Mouse (Mus musculus): Measurements from ENCODE around the gene A630076J17Rik. TPM values are rescaled to one million over a fixed set of nuclear protein-coding genes. Genes with fewer than 3 reads are reported as not detected.

A630076J17Rik gene
- total RNA-seq (2023), result not detected in 2 replicates

DNA sequence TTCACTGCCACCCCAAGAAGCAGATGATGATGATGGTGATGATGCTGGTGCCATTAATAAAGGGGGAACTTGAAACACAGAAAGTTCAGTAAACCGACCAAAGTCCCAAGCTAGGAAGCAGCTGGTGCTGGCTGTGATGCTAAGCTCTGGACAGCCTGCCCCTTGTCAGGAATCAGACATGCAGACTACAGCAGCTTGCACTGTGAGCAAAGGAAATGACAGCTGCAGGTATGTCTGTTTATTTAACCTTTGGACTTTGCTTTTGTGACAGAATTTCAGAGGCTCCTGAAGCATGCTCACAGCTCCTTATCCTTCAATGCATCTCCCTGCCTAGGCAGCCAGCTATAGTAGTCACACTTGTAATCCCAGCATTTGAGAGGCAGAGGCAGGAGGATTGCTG, at the start of gene A630076J17Rik:
TSS of gene A630076J17Rik (plus strand) at position 88 of the 400 bp plus-strand sequence.

DNA sequence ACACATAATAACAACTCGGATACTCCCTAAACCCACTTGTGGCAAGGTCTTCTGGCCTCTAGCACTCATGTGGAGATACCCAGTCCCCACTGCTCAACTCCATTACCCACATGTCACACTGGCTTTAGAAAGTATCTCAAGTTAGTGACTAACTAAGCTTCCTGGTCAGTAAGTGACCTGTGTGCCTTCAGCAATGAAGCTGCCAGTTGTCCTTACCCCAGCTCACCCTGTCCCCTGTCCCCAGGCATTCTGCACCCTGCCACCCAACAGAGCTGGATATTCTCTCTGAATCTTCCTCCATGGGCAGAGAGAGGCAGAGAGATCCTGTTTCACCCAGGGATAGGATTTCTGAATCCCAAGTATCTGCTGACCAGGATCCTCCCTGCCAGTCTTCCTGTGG, 47.7 kb upstream of the A630076J17Rik start, which contains the start of gene Kcna10:
TSS of gene Kcna10 (plus strand) at position 301 of the 400 bp plus-strand sequence.

DNA sequence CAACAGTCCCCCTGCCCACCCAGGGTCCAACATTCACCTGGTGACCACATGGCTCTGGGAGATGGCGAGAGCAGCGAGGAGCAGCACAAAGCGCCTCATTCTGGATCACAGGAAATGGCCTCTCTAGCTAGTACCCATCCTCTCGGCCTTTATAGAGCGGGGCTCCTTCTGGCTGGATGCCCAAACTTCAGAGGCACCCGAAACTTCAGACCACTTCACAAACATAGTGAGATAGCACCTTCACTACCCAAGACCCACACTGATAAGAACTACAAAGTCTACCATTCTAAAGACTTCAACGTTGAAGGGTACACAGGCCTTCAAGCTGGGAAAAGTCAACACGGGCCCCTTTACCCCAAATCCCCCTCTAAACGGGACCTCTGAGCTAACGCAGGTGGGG, 8.8 kb upstream of the A630076J17Rik start, which contains the start of gene Cym:
TSS of gene Cym (minus strand) at position 125 of the 400 bp plus-strand sequence.

DNA sequence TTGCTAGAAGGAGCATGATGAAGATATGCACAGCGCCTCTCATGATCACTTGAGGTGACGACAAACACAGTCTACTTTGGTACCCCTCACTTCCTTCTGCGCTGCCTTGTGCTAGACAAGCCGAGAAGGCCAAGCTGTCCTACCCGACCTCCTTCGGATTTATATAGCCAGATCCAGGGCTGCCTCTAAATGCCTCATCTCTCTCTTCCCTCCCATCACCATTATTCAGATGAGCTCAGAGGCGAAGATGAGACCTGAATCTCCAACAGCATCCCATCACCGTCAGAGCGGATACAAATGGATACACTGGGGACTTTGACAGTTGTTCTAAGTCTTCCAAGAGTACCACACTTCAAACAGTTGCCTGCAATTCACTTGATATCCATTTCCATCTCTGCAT, 9.2 kb downstream of the A630076J17Rik start, which contains the start of gene Prok1:
TSS of gene Prok1 (minus strand) at position 101 of the 400 bp plus-strand sequence.

DNA sequence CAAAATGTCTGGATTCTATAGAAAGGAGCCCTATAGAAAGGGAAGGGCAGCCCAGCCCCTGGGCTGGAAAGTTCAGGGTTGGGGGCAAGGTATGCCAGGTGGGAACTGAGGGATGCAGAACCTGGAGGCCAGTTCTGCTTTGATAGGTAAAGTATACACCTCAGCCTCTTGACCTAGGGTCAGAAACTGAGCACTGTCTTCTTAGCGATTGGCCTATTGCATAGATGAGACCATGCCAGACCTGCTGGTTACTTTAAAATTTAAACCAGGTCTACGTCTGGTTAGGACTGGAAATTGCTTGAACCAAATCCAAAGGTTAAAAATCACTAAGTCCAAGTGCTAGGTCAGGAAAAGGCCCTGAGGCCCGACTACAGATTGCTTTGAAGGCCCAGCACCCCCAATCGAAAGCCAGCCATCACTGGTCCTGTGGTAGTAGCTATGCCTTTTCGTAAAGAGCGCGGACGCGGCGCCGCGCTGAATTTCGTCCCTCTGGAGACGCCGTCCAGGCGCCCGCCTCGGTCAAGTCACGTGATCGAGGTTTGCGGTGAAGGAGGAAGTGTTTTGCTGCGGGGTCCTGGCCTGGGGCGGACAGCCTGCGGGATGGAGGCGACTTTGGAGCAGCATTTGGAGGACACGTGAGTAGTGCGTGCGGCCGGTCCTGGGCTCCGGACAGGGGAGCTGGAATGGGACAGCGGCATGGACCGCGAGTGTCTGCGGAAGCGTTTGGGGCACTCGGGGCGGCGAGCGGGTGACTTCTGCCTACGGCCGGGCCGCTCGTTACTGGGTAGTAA, 48.3 kb downstream of the A630076J17Rik start, which contains the start of gene Lamtor5:
TSS of gene Lamtor5 (plus strand) at position 380 of the 791 bp plus-strand sequence.

Other genes with a start within 250 kb of the A630076J17Rik start
- gene Kcna3, start 194.4 kb upstream of the A630076J17Rik start, total RNA-seq (2023), result 6.0 and 7.0 TPM in 2 replicates
- gene Kcna2, start 129.5 kb upstream of the A630076J17Rik start, total RNA-seq (2023), result not detected in 2 replicates
- not detected in 2 replicates for gene Kcna10, start 47.6 kb upstream of the A630076J17Rik start, total RNA-seq (2023)
- not detected in 2 replicates for gene Cym, start 8.9 kb upstream of the A630076J17Rik start, total RNA-seq (2023)
- gene Prok1, start 9.1 kb downstream of the A630076J17Rik start, total RNA-seq (2023), result not detected in 2 replicates
- 33.0 and 42.9 TPM in 2 replicates for gene Lamtor5, start 48.2 kb downstream of the A630076J17Rik start, total RNA-seq (2023)
- 0.16 TPM in 1 of 2 replicates, not detected in the other for gene Slc16a4, start 60.6 kb downstream of the A630076J17Rik start, total RNA-seq (2023)
- 37.1 and 54.2 TPM in 2 replicates for gene Rbm15, start 103.1 kb downstream of the A630076J17Rik start, total RNA-seq (2023)
- not detected in 2 replicates for gene Kcnc4, start 228.9 kb downstream of the A630076J17Rik start, total RNA-seq (2023)